Mouse (Mus musculus) C2C12 (cell line): ENCODE measurements around the gene Tomm70a. TPM values are rescaled to one million over a fixed set of nuclear protein-coding genes. Genes with fewer than 3 reads are reported as not detected.

Experiments
- H3K27me3 ChIP-seq: one replicate; pipeline ENCODE4 v1.6.1; 2011; ENCODE audit not compliant: control insufficient read depth, insufficient read depth, insufficient read length
- H3K36me3 ChIP-seq: one replicate; pipeline ENCODE4 v1.6.1; 2011; ENCODE audit not compliant: control insufficient read depth, insufficient read depth
- H3K4me3 ChIP-seq: one replicate; pipeline ENCODE4 v1.5.1; 2011; ENCODE audit warnings: mild to moderate bottlenecking, control low read depth; ENCODE audit not compliant: poor library complexity, insufficient read depth, severe bottlenecking
- H3K79me2 ChIP-seq: one replicate; pipeline ENCODE4 v1.6.1; 2011; ENCODE audit not compliant: control insufficient read depth, insufficient read depth
- H3K79me3 ChIP-seq: one replicate; pipeline ENCODE4 v1.6.1; 2011; ENCODE audit warnings: low read depth, control low read depth
- H3ac ChIP-seq: one replicate; pipeline ENCODE3; 2011; ENCODE audit warnings: low read depth; ENCODE audit not compliant: control insufficient read depth, insufficient read length
- CEBPB ChIP-seq: IDR thresholded peaks from one replicate; pipeline ENCODE4 v1.6.1; 2011; ENCODE audit warnings: low read depth, mild to moderate bottlenecking, control low read depth, moderate library complexity
- FOSL1 ChIP-seq: IDR thresholded peaks from one replicate; pipeline ENCODE4 v1.8.0; 2011; ENCODE audit warnings: mild to moderate bottlenecking, low read length; ENCODE audit not compliant: poor library complexity, insufficient read depth, severe bottlenecking
- USF1 ChIP-seq: IDR thresholded peaks from one replicate; pipeline ENCODE4 v1.6.1; 2011; ENCODE audit warnings: low read depth, mild to moderate bottlenecking, control low read depth, moderate library complexity
- polyA plus RNA-seq: library from polyadenylated mRNA; unstranded; fragments of >200 nt; fragmentation: generic; extraction: Trizol; gene quantifications from one replicate; pipeline ENCODE4 v1.2.1, GENCODE M21; 2012; ENCODE audit warnings: missing spikeins

The Tomm70a gene
- polyA plus RNA-seq, 1 experiment: 27.4 TPM

DNA sequence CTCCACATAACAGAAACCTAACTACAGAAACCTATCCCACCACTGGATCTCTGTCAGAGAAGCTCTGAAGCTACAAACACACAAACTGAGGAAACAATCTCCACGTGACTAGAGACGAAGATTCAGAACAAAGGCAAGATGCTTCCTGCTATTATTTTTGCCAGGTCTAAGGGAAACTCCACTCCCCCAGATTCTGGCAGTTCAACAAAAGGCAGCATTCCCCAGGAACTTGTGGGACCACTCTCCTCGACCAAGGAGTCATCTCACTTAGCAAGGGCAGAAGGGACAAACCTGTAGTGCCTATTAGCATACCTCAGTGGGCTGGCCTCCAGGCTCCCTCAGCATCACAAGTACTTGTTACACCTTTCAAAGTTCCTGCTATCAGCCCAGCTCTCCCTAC lies 75.8 kb downstream of the Tomm70a start:
- Histone ChIP-seq H3K27me3 (no peaks in the 10 kb centered on the region), H3ac (no peak overlapping the region), H3K4me3 (no peak overlapping the region), H3K79me2 (no peaks in the 10 kb centered on the region), H3K36me3 (peaks cover 16% of the 10 kb centered on the region), H3K79me3 (no peaks in the 10 kb centered on the region)
- TF ChIP-seq CEBPB (no peak), USF1 (no peak), FOSL1 (no peak)

Other genes with a start within 250 kb of the Tomm70a start
- gene Tmem45a, start 235.5 kb upstream of the Tomm70a start, polyA plus RNA-seq: 0.04 TPM
- not detected for gene Lnp1, start 193.6 kb upstream of the Tomm70a start, polyA plus RNA-seq
- gene Tmem45a2, start 50.3 kb upstream of the Tomm70a start, polyA plus RNA-seq: not detected
- 24.1 TPM for gene Nit2, start 45.6 kb downstream of the Tomm70a start, polyA plus RNA-seq
- gene Tbc1d23, start 109.8 kb downstream of the Tomm70a start, polyA plus RNA-seq: 5.3 TPM
- not detected for gene Tmem30c, start 171.2 kb downstream of the Tomm70a start, polyA plus RNA-seq
- gene Filip1l, start 231.4 kb downstream of the Tomm70a start, polyA plus RNA-seq: 18.8 TPM